Mouse (Mus musculus) thymus, adult 18-20 months (tissue): Measurements from ENCODE around the gene Nnmt.

Experiments
- DNase-seq, 2 experiments: peaks; one replicate each; pipeline ENCODE4 v3.0.0; 2022; ENCODE audit warnings: mixed read lengths in 2 of 2

Gene Nnmt

GRCm38 (mm10) chr9:48635576-48636350 is 30.8 kb upstream of the Nnmt start:
- DNase-seq: no peak

GRCm38 (mm10) chr9:48633147-48633546 is 28.2 kb upstream of the Nnmt start:
- no peak for DNase-seq

- no peak for DNase-seq
These were observed 14.3 kb upstream of the Nnmt start for GRCm38 (mm10) chr9:48619268-48619667.

- DNase-seq: peak in 1 of 2 experiments; percentile 10
These were observed 13.6 kb upstream of the Nnmt start for GRCm38 (mm10) chr9:48618589-48618988.

GRCm38 (mm10) chr9:48618111-48618510 is 13.2 kb upstream of the Nnmt start:
- no peak for DNase-seq

- no peak for DNase-seq
These were observed 12.6 kb upstream of the Nnmt start for GRCm38 (mm10) chr9:48617511-48618010.

- DNase-seq: no peak
These were observed 8.3 kb upstream of the Nnmt start for GRCm38 (mm10) chr9:48613221-48613620.

GRCm38 (mm10) chr9:48612542-48612941 is 7.6 kb upstream of the Nnmt start:
- no peak for DNase-seq

GRCm38 (mm10) chr9:48611032-48611431 is 6.1 kb upstream of the Nnmt start:
- no peak for DNase-seq

GRCm38 (mm10) chr9:48609734-48610133 is 4.8 kb upstream of the Nnmt start:
- DNase-seq: no peak

- DNase-seq: no peak
These were observed 2.5 kb upstream of the Nnmt start for GRCm38 (mm10) chr9:48607417-48607816.

- no peak for DNase-seq
These were observed 1.2 kb upstream of the Nnmt start for GRCm38 (mm10) chr9:48606171-48606570.

- no peak for DNase-seq
These were observed 744 bp upstream of the Nnmt start for GRCm38 (mm10) chr9:48605697-48606096.

- no peak for DNase-seq
These were observed 727 bp downstream of the Nnmt start for GRCm38 (mm10) chr9:48604226-48604625.

- no peak for DNase-seq
These were observed 4.1 kb downstream of the Nnmt start for GRCm38 (mm10) chr9:48600881-48601280.

GRCm38 (mm10) chr9:48600066-48600465 is 4.9 kb downstream of the Nnmt start:
- DNase-seq: no peak

- no peak for DNase-seq
These were observed 7.5 kb downstream of the Nnmt start for GRCm38 (mm10) chr9:48597494-48597893.

- no peak for DNase-seq
These were observed 8.0 kb downstream of the Nnmt start for GRCm38 (mm10) chr9:48596924-48597323.

GRCm38 (mm10) chr9:48593915-48594314 is 11.0 kb downstream of the Nnmt start:
- no peak for DNase-seq

- DNase-seq: no peak
These were observed 14.3 kb downstream of the Nnmt start for GRCm38 (mm10) chr9:48590606-48591005.

GRCm38 (mm10) chr9:48586332-48586731 is 18.6 kb downstream of the Nnmt start:
- peak in 1 of 2 experiments; percentile 17 for DNase-seq

GRCm38 (mm10) chr9:48580808-48581207 is 24.1 kb downstream of the Nnmt start:
- no peak for DNase-seq

- DNase-seq: no peak
These were observed 42.6 kb downstream of the Nnmt start for GRCm38 (mm10) chr9:48562388-48562787.

GRCm38 (mm10) chr9:48559482-48560139 is 45.3 kb downstream of the Nnmt start:
- DNase-seq: peak in 1 of 2 experiments; percentile 29
